Mouse (Mus musculus): ENCODE results near the gene Zcchc7.

Gene Zcchc7

DNA sequence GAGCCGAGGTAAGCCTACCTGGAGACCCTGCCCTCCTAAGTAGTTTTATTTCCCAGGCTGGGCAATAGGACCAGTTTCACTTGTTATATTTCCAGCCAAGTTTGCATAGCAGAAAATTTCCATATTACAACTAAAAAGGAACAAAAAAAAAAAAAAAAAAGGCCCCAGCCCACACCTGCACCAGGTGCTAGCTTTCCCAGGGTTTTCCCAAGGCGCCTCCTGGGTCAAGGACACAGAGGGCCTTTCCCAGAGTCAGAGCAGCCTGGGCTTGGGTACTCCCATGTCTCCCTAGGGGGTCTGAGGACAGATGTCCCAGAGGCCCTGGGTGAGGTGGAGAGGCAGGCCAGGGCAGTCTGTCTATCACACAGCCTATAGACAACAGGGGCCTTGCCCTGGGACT, 209.5 kb downstream of the Zcchc7 start:
- DNase-seq (ENCODE audit: low read depth): no peak

DNA sequence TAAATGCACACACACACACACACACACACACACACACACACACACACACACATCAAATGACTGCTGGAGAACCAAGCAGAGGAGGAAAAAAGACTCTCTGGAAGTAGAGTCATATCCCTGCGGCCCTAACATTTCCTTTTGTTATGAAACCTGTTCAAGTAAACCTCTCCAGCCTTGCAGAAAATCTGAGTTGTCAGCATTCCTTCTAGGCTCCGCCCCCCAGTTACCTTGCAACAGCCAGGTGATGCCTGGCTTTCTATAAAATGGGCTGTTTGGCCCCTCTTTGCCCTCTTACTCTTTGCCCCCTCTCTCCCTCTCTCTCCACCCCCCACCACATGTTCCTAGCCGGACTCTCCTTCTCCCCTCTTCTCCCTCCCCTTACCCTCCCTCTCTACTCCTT, 210.1 kb downstream of the Zcchc7 start:
- DNase-seq (ENCODE audit: low read depth): no peak

DNA sequence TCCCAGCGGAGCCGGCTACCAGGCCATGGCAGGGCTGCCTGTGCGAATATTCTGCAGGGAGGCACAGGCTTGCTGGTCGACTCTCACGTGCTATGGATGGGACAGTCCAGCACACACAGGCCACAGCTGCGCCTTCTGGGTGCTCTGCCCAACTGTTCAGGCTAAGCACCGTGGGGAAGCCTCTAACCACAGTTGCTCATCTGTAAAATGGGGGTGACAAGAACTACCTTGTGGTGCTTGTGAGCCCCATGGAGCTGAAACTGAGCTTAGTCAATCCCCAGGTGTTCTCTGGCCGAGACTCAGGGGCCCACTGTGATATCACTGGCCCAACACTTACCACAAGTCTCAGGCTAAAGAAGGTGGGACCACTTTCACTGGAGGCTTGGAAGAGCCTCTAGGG, 211.7 kb downstream of the Zcchc7 start:
- DNase-seq (ENCODE audit: low read depth): no peak

DNA sequence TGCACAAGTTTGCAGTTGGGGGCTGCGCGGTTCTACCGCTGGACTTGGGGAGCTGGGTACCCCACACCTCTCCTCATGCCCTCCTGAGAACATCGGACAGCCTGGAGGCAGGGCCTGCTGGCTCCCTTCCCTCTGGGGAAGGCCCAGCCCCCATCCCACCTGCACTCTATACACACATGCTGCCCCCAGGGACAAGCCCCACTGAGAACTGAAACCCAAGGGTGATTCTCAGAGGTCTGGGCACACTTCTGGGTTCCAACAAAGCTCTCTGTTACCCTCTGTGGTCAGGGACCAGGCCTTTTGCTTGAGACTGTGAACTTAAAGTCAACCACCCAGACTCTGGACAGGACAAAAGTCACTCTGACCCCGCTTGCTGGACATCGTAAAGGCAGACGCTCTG, 214.4 kb downstream of the Zcchc7 start:
- DNase-seq (ENCODE audit: low read depth): no peak

DNA sequence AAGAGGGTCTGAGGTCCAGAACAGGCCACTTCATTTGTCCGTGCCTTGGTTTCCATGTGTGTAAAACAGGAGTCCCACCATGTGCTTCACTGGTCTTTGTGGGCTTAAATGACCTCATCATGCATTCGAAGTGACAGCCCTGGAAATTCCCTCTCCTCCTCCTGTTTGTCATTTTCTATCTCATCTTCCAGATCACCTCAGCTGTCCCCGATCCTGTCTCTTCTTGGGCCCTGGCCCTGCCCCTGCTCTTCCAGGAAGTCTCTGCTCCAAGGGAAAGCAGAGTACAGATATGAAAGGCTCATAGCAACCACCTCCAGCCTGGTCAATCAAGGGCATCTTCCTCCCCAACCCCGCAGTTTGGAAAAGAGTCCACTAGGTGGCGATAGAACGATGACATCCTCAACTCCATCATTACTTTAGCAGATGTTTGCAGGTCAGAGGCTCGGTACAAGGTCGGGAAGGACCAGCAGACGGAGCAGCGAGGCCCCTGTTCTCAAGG, 215.0 kb downstream of the Zcchc7 start:
- DNase-seq (ENCODE audit: low read depth): no peak

DNA sequence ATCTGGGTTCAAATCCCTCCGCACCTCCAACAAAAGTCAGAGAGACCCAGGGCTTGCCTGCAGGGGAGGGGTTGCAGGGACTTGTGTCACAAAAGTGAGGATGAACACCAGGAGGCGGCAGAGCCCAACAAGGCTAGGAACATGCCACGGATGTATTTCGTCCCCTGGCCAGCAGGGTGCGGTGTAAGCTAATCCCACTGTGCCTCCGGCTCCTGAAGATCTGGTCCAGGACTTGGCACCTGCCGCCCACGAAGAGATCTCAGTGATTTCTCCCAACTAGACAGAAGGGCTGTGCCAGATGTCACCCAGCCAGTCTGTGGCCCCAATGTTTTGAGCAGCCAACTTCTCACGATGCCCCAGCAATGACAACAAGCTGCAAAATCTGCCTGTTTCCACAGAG, 217.8 kb downstream of the Zcchc7 start:
- peak; percentile 64 for DNase-seq (ENCODE audit: low read depth)

DNA sequence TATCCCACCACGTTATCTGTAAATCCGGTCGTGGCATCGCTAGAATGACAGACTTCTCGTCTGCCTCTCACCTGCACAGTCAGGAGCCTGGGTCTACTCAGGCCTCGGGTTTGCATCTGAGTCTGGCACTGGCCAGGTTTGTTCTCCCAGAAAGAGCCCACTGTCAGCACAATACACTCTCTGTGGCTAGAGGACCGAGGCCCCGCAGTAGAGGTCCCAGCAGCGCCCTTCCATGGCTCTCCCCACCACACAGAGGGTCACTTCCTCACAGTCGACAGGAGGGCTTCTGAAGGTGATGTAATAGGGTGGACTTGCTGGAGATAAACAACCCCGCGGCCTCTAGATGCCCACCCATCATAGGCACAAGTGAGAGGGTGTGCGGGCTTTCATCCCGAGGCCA, 218.2 kb downstream of the Zcchc7 start:
- no peak for DNase-seq (ENCODE audit: low read depth)

DNA sequence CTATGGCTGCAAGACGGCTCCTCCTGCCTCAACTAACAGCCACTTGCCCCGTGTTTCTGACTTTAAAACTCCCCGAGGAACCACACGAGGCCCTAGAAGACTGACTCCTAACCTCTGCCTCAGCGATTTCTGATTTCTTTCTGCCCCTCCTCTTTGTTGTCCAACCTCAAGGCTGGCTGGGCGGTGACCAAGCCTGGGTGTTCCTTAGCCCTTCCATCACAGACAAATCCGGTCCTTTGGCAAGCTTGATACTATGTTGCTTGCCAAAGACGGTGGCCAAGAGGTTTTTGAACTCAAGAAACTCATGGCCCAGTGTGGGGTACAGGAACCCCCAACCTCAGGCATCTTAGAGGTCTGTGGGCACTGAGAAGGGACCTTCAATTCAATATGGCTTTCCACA, 218.7 kb downstream of the Zcchc7 start:
- DNase-seq (ENCODE audit: low read depth): no peak

DNA sequence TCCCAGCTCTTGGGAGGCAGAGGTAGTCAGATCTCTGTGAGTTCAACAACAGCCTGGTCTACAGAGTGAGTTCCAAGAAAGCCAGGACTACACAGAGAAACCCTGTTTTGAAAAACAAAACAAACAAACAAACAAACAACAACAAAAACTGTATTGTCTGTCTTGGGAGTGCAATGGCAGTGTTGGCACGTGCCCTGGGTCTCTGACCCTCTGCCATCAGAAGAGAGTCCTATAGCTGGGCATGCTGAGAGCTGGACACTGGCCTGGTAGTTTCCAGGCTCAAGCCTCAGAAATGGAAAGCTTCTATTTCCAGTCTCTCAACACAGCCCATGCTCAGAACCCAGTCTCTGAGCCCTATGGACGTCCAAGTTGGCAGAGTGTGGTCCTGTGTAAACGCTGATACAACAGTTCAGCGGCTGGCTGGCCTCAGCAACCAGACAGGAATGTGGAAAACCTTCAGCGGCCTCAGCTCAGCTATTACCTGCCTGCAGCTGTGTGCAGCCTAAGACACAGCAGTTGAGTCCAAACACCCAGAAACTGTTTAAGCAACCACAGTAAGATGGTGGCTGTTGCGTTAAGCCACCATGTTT, 220.4 kb downstream of the Zcchc7 start:
- DNase-seq (ENCODE audit: low read depth): no peak

DNA sequence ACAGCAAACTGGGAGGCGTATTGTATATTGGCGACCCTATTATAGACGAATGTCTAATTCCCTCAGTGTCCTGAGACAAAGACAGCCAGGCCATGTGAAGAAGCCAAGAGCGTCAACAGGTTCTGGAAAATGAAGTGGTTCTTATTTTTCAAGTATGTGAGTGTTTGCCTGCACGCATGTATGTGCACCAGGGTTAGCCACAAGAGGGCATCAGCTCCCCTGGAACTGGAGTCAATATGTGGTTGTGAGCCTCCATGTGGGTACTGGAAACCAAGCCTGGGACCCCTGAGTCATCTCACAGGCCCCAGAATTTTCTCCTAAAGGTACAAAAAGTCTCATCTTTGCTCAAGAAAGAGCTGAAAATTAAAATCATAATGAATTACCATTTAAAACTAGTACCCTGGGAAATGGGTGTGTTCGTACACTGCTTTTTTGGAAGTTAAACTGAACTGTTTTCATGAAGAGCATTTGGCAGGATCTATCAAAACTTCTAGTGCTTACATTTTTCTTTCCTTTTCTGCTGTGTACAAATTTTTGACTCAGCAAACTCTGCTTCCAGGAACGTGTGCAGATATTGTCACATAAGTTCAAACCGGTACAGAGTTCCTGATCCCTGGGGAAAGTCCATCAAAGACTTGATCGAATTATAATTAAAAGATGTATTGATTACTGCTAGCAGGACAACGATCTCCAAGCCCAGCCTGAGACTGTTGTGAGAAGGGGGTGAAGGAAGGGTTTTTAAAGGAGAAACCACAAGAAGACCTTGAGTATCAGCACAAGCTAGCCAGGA, 221.4 kb downstream of the Zcchc7 start:
- DNase-seq (ENCODE audit: low read depth): no peak

DNA sequence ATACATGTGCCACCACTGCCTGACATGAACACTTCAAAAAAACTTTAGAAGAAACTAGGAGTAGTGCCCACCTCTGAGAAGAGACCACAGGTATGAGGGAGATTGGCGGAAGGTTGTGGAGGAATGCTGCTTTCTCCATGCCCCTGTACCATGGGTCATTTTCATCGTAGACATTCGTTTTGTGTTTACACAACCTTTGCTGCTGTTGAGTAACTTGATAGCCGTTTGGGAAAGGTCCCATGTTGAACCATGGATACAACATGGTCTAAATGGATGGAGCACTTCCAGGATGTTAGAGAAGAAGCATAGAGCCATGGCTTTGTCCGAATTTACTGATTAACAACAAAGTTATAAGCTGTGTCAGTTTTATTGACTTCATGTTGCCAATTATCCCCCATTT, 222.5 kb downstream of the Zcchc7 start:
- DNase-seq (ENCODE audit: low read depth): no peak

DNA sequence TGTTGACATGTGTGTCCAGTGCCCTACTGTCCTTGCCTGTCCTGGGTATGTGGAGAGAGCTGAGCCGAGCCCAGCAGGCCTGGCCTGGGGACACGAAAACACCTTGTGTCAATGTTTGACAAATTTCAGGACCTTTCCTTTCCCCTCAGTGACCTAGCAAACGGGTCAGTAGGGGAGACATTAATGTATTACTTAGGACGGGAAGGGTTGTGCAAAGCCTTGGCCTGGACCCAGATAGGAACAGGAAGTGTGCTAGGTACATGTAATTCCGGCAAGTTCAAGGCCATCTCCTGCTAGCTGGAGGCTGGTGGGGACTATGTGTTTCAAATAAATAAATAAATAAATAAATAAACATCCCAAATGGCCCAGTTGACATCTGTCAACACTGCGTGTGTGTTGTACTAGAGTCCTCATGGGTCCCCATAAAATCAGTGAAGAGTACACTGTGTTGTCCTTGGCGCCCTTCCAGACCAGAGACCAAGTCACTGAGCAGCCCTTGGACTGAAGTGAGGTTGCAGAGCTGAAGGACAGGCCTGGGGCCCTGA, 224.2 kb downstream of the Zcchc7 start:
- DNase-seq (ENCODE audit: low read depth): no peak

DNA sequence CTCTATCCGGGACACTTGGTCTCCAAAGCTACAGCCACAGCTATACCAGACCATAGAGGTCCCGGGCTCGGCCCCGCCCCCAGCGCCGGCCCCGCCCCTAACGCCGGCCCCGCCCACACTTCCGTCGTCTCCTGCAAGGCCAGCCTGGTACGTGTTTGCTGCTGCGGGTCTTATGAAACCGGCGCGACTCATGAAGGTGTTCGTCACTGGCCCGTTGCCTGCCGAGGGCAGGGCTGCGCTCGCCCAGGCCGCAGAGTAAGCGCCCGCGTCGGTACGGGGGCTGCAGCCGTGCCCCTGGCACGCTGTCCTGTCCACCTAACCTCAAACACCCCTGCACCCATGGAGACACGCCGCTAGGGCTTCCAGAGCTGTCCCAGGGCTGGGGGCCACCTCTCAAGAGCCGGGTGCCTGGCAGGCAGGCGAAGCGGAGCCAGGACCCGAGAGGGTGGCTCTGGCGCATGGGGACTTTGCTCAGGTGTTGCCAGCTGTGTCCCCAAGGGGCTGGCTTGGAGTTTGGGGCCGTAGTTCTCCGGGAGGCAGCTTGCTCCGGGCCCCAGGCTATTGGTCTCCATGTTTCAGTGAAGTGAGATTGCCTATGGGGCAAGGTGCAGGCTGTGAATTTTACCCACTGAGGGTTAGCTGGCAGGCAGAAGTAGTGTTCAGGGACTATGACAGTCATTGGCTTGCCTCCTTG, 225.8 kb downstream of the Zcchc7 start, which contains the start of gene Grhpr:
Grhpr (plus strand) TSS at position 116 of the 694 bp plus-strand sequence.
- DNase-seq (ENCODE audit: low read depth): peak; percentile 45
